13 mouse cellular contexts compared by ENCODE assay signal in genomic region chr3:9614676-9615075, GRCm38 (mm10).
"Had no signal": no experiment of that assay in that cellular context is flagged by ENCODE, and none has a peak within 500 bp of the region (broad histone marks: within the 10 kb centered on the region; RNA-seq: fewer than 3 reads in every experiment).

No protein-coding gene starts in this region.

- H3K4me3 ChIP-seq: limb, embryonic 15.5 days; midbrain, embryonic 15.5 days; neural tube, embryonic 12.5 days had no signal

- H3K36me3 ChIP-seq: limb, embryonic 15.5 days; midbrain, embryonic 15.5 days; neural tube, embryonic 12.5 days had no signal

- H3K9ac ChIP-seq: limb, embryonic 15.5 days; midbrain, embryonic 15.5 days; neural tube, embryonic 12.5 days had no signal

- H3K27me3 ChIP-seq: limb, embryonic 15.5 days; midbrain, embryonic 15.5 days had no signal

- DNase-seq: kidney, adult 9 months; kidney, postnatal 36 days; layer of hippocampus, adult 9-11 months; layer of hippocampus, postnatal 36 days; lung, adult 2 months; lung, postnatal 36 days; thymus, adult 18-20 months; thymus, postnatal 36 days had no signal

- H3K27ac ChIP-seq: kidney, postnatal 0 days; limb, embryonic 15.5 days; midbrain, embryonic 15.5 days; neural tube, embryonic 12.5 days had no signal

- H3K4me2 ChIP-seq: limb, embryonic 15.5 days; midbrain, embryonic 15.5 days; neural tube, embryonic 12.5 days had no signal

- H3K9me3 ChIP-seq: limb, embryonic 15.5 days; midbrain, embryonic 15.5 days; neural tube, embryonic 12.5 days had no signal

- ATAC-seq: lung, postnatal 0 days; midbrain, embryonic 15.5 days had no signal
